Mouse (Mus musculus) adrenal gland, adult 8-10 months (tissue): Measurements from ENCODE around the gene Zswim1. TPM values are rescaled to one million over a fixed set of nuclear protein-coding genes. Genes with fewer than 3 reads are reported as not detected.
"Not testable (repeated sequence)": the region's sequence is repeated elsewhere in the genome, so short reads cannot be mapped to it uniquely, and the experiment has no call there.

Experiments
- DNase-seq: peaks from one replicate; pipeline ENCODE4 v3.0.0; 2022
- total RNA-seq, 4 experiments: library from RNA; stranded (reverse); gene quantifications; 2 replicates each; pipeline ENCODE4 v1.2.4; 2022

The Zswim1 gene
- total RNA-seq, 4 experiments from 2014 or later, result 11.1 to 15.3 (median 13.4) TPM

DNA sequence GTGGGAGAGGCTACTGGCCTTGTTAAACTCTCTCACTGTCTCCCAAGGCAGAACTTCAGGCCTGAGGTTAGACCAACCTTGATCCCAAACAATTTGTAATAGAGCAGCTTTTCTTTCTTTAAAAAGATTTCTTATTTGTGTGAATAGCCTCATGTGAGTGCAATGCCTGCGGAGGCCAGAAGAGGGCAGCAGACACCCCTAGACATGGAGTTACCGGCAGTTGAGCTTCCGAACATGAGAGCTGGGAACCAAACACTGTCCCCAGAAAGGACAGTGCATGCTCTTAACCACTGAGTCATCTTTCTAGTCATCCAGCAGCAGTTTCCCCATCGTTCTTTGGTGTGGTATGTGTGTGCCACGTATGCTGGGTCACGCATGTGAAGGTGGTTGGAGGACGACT, 45.1 kb downstream of the Zswim1 start:
- no peak for DNase-seq

- no peak for DNase-seq
Observed at GRCm38 (mm10) chr2:164868491-164868890, 46.0 kb downstream of the Zswim1 start.

DNA sequence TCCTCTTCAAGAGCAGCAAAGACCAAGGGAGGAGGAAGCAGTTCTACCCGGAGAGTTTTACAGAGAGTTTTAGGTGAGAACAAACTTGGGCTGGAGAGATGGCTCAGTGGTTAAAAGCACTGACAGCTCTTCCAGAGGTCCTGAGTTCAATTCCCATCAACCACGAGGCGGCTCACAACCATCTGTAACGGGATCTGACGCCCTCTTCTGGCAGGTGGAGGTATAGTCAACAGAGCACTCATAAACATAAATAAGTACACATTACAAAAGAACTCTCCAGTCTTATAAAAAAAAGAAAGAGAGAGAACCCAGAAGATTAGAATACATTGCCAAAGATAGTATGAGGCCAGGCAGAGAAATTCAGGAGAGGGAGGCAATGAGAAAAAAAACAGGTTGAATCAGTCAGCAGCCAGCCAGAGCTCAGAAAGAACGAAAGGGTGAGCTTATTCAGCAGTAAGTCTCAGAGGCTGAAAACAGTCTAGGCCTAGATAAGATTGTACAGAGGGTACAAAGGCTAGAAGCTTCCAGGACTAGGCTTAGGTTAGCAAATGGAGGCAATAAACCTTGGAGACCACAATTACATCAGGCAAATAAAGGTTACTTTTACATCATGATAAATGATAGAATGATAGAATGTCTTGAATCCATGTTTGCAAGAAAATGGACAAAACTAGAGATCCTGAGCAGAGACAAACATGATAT, 49.3 kb downstream of the Zswim1 start:
- DNase-seq, result no peak

- no peak for DNase-seq
Observed at GRCm38 (mm10) chr2:164873621-164874020, 51.1 kb downstream of the Zswim1 start.

- DNase-seq, result no peak
Observed at GRCm38 (mm10) chr2:164874239-164874769, 51.8 kb downstream of the Zswim1 start.

DNA sequence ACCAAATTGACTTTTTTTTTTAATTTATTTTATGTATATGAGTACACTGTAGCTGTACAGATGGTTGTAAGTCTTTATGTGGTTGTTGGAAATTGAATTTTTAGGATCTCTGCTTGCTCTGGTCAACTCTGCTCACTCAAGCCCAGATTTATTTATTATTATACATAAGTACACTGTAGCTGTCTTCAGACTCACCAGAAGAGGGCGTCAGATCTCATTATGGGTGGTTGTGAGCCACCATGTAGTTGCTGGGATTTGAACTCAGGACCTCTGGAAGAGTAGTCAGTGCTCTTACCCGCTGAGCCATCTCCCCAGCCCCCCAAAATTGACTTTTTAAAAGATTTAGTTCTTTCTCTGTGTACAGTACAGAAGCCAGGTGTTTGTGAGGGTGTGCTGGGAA, 53.2 kb downstream of the Zswim1 start:
- DNase-seq, result not testable (repeated sequence)

Other genes with a start within 250 kb of the Zswim1 start
- not detected for gene Spint3, start 249.2 kb upstream of the Zswim1 start, total RNA-seq
- gene Wfdc6a, start 237.2 kb upstream of the Zswim1 start, total RNA-seq, result under 1 TPM; 0.38 to 0.77 (median 0.52) TPM
- gene Eppin, start 229.1 kb upstream of the Zswim1 start, total RNA-seq, result not detected
- not detected for gene Wfdc6b, start 209.2 kb upstream of the Zswim1 start, total RNA-seq
- under 1 TPM in 2 of 4 experiments, not detected in 2; 0.35 to 0.89 TPM for gene Wfdc8, start 209.1 kb upstream of the Zswim1 start, total RNA-seq
- gene Wfdc16, start 183.9 kb upstream of the Zswim1 start, total RNA-seq, result not detected
- gene Wfdc10, start 166.6 kb upstream of the Zswim1 start, total RNA-seq, result not detected
- gene Wfdc9, start 166.1 kb upstream of the Zswim1 start, total RNA-seq, result not detected
- not detected for gene Wfdc11, start 148.6 kb upstream of the Zswim1 start, total RNA-seq
- not detected for gene Wfdc13, start 137.6 kb upstream of the Zswim1 start, total RNA-seq
- gene Spint4, start 124.2 kb upstream of the Zswim1 start, total RNA-seq, result not detected
- not detected for gene Spint5, start 107.4 kb upstream of the Zswim1 start, total RNA-seq
- under 1 TPM; 0.31 to 0.71 (median 0.49) TPM for gene Wfdc3, start 76.8 kb upstream of the Zswim1 start, total RNA-seq
- 10 to 100 TPM; 35.2 to 52.1 (median 46.1) TPM for gene Dnttip1, start 76.7 kb upstream of the Zswim1 start, total RNA-seq
- gene Ube2c, start 52.8 kb upstream of the Zswim1 start, total RNA-seq, result 1 to 10 TPM; 1.1 to 5.1 (median 2.0) TPM
- not detected for gene Tnnc2, start 42.7 kb upstream of the Zswim1 start, total RNA-seq
- 10 to 100 TPM; 34.5 to 58.3 (median 46.7) TPM for gene Snx21, start 36.9 kb upstream of the Zswim1 start, total RNA-seq
- gene Acot8, start 17.8 kb upstream of the Zswim1 start, total RNA-seq, result 10 to 100 TPM; 32.9 to 46.5 (median 39.6) TPM
- 1 to 10 TPM; 4.0 to 6.7 (median 5.7) TPM for gene Zswim3, start 17.6 kb upstream of the Zswim1 start, total RNA-seq
- under 1 TPM in 2 of 4 experiments, not detected in 2; 0.51 to 0.86 TPM for gene Spata25, start 5.9 kb downstream of the Zswim1 start, total RNA-seq
- gene Ctsa, start 10.2 kb downstream of the Zswim1 start, total RNA-seq, result 100 to 1,000 TPM; 103 to 166 (median 137) TPM
- 1 to 10 TPM in 3 of 4 experiments, under 1 TPM in 1; 0.90 to 4.9 (median 3.1) TPM for gene Neurl2, start 10.8 kb downstream of the Zswim1 start, total RNA-seq
- 10 to 100 TPM; 26.0 to 57.3 (median 35.5) TPM for gene Pltp, start 35.0 kb downstream of the Zswim1 start, total RNA-seq
- 10 to 100 TPM; 49.4 to 74.0 (median 65.6) TPM for gene Pcif1, start 56.6 kb downstream of the Zswim1 start, total RNA-seq
- gene Zfp335, start 89.1 kb downstream of the Zswim1 start, total RNA-seq, result 10 to 100 TPM; 17.3 to 26.7 (median 20.3) TPM
- gene Mmp9, start 118.1 kb downstream of the Zswim1 start, total RNA-seq, result 1 to 10 TPM in 1 of 4 experiments, under 1 TPM in 3; 0.49 to 1.4 (median 0.84) TPM
- 10 to 100 TPM in 3 of 4 experiments, 1 to 10 TPM in 1; 6.7 to 18.3 (median 14.0) TPM for gene Slc12a5, start 138.1 kb downstream of the Zswim1 start, total RNA-seq
- 10 to 100 TPM; 28.0 to 45.1 (median 34.0) TPM for gene Ncoa5, start 212.2 kb downstream of the Zswim1 start, total RNA-seq
- 1 to 10 TPM; 2.3 to 4.9 (median 3.3) TPM for gene Cd40, start 232.9 kb downstream of the Zswim1 start, total RNA-seq